Mouse (Mus musculus): Measurements from ENCODE around the gene Dmrtb1. TPM values are rescaled to one million over a fixed set of nuclear protein-coding genes. Genes with fewer than 3 reads are reported as not detected.
A peak's percentile ranks its signal among the peaks of the same experiment; 100 is the strongest.

Dmrtb1 gene
- total RNA-seq (2021), result under 1 TPM in 1 of 2 experiments, not detected in 1; 0.46 TPM
- long read RNA-seq, experiment 1, result 0 reads
- long read RNA-seq, experiment 2, result 0 reads

DNA sequence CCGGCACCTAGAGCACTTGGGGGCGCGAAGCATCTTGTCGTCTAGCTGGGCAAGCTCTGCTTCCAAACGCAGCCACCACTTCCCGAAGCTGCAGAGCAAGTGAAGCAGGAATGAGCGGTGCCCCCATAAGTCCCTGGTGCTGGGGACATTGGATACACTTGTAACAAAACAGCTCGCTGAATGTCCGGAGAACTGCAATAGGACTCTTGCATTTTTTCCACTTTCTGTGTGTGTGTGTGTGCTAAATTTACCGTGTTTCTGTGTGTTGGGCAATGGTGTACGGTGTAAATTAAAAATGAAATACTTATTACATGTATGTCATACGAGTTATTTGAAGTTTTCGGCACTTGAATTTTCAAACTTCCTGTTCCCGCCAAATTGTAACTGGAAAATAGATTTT is at the start of gene Dmrtb1:
Gene Dmrtb1 (minus strand): TSS at position 101 of the 400 bp plus-strand sequence.
- DNase-seq (ENCODE audit: low spot score in 2 of 2), result no peak

DNA sequence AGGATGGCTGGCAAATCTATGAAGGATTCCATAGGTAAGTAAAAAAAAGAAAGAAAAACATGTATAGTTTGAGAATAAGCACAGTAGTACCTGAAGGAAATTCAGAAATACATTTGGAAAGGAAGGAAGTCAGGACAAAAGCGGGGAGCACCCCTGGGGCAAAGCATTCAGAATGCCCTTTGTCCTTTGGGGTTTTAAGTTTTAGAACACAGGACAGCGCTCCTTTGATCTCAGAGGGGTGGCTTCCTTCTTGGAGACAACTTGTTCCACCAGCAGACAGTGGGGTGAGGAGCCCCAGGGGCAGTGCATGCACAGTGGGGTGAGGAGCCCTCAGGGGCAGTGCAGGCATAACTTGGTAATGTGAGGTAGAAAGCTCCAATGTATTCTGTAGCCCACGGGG is 49.6 kb upstream of the Dmrtb1 start:
- DNase-seq (ENCODE audit: low spot score in 2 of 2), result no peak

DNA sequence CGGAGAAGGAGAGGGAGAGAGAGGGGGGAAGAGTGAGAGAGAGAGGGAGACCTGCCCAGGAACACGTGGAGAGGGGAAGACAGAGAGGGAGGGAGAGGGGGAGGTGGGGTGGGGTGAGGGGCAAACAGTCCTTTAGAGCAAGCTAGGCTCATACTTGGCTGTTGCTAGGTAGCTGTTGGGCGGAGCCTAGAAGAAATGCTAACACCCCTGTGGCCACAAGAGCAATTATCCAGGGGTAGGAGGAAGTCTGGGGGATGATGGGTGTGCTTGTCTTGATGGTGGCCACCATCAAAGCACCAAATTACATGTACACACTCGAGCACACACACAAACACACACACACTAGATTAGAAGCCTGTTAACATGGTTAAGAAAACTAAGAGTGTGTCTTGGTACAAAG is 48.6 kb upstream of the Dmrtb1 start:
- DNase-seq (ENCODE audit: low spot score in 2 of 2), result no peak

DNA sequence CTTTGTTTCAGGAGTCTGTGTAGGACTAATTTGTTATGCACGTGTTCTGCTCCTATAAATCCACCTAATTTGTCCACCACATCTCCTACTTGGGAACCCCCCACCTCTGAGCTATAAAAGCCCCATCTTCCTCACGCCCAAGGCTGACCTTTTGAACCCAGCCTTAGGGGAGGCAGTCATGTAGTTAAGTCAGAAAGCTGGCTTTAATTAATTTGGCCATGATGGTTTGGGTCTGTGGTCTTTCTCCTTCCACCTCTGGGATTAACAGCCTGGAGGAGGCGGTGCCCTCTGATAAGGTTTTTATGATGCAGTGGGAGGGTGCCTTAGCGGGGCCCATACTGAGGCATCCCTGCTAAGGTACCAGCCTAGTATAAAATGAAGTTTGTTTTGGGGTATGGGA is 48.2 kb upstream of the Dmrtb1 start:
- DNase-seq (ENCODE audit: low spot score in 2 of 2), result no peak

DNA sequence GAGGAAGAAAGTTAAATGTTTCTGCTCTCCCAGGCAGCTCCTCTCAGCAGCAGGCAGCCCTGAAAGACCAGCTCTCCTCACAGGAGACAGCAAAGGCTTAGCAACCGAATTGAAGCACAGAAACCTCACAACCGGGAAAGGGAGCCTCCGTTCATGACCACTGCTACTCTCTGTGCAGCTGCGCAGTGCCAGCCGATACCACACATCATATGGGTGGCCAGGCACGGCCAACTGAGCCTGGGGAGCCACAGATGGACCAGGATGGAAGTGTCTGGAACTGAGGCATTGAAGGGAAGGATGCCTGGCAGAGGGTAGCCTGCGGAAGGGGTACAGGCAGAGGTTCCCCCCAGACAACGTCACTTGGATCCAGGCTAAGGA is 47.0 kb upstream of the Dmrtb1 start:
- DNase-seq (ENCODE audit: low spot score in 2 of 2), result no peak

DNA sequence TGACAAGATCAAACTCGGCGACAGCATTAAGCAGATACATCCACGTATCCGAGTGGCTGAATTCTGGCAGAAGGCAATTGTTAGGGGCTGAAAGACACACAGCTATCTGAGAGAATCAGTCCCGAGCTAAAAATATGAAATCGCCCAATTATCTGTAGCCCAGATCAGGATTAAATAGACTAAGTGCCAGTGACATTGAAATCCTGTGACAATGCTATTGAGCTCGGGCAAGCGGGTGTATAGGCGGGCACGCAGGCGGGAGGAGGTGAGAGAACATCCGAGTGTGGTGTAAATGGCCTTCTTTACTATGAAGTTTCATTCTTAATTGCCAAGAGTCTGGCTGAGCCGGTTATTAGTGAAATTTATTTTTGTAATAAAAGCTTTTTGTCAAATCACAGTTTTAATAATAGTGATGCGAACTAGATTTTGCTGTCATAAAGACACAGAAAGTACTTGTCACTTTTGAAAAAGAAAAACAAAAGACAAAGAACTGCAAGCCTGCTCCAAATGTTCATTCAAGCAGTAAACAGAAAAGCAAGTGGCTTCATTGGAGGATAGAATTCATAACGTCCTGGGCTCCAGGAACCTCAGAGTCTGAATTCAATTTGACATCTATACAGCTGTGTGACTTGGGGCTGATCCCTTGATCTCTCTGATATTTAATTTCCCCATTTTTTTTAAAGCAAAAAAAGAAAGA is 46.5 kb upstream of the Dmrtb1 start:
- no peak for DNase-seq (ENCODE audit: low spot score in 2 of 2)

DNA sequence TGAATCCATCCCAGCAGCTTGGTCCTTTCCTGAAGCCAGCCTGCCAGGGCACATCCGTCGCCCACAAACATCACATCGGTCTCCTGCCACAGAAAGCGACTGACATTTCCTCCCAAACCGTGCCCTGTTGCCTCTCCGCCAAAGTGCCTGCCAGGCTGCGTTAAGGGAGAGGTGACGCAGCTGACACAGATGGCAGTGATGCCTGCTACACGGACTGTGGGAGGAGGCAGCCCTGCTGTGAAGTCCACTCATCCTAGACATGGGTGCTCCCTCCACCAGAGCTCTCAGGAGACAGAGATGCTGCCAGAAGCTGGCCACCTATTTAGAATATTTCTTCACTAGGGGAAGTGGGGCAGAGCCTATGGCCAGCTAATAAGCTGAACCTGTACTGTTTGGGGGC is 41.4 kb upstream of the Dmrtb1 start:
- peak in 1 of 2 experiments; percentile 22 for DNase-seq (ENCODE audit: low spot score in 2 of 2)

DNA sequence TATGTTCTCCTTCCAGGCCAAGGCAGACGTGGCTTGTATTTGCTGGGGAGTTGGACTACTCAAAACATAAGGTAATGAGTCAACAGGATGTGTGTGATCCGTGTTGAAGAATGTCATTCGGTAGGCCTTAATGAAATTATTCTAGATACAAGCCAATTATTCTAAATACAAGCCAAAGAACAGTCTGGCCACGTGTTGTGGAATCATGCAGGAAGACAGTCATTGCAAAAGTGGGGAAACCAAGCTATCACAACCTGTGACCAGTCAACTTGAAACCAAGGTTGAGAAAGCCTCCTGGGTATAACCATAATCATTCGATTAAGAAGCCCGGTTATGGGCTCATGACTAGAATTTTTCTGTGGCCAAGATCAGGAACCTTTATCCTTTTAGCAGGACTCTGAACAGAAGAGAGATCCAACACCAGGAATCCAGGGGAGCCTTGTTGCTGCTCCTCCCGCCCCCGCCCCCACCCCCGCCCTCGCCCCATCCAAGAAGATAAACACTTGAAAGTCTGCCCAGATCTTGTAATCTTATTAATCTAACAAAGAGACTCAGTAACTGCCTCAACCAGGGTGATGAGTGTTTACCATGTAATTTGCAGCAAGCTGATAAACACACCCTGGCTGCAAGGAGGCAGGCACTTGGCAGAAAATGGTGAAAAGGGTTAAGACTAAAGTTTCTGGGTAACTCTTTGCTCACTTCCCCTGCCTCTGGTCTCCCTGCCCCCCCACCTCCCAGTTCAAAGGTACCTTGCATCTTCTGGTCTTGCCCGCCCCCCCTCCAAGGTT is 36.2 kb upstream of the Dmrtb1 start:
- DNase-seq (ENCODE audit: low spot score in 2 of 2), result no peak

DNA sequence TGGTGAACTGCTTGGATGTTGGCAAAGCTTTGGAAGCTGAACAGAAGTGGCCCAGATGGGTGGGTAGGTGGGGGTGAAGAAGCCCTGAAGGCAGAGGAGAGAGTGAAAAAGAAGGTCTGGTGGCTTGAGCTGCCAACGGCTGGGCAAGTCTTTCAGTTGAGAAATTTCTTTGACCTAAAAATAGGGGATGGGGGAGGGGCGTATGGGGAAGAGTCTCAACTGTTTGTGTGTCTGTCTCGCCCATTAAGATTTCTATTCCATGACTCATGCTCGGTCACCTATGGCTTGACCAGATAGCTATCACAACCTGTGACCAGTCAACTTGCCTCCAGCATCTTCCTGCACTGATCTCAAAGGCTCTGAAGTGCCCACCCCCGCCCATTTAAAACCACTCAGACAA is 35.1 kb upstream of the Dmrtb1 start:
- no peak for DNase-seq (ENCODE audit: low spot score in 2 of 2)

DNA sequence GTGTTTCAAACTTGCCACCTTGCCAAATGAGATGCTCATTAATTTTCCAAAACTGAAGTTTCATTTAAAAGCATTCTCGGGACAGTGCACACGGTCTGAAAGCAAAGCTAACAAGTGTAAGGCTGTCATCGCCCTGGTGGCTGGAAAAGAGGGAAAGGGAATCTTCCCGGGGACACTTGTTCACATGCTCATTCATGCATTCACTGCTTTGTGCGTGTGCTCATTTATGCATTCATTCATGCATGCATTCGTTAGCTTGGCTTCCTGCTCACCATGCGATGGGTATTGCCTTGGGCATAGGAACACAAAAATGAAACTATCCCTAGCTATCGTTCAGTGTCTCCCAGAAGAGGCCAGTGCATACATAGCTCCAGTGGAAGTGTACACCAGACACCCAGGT is 34.7 kb upstream of the Dmrtb1 start:
- no peak for DNase-seq (ENCODE audit: low spot score in 2 of 2)

DNA sequence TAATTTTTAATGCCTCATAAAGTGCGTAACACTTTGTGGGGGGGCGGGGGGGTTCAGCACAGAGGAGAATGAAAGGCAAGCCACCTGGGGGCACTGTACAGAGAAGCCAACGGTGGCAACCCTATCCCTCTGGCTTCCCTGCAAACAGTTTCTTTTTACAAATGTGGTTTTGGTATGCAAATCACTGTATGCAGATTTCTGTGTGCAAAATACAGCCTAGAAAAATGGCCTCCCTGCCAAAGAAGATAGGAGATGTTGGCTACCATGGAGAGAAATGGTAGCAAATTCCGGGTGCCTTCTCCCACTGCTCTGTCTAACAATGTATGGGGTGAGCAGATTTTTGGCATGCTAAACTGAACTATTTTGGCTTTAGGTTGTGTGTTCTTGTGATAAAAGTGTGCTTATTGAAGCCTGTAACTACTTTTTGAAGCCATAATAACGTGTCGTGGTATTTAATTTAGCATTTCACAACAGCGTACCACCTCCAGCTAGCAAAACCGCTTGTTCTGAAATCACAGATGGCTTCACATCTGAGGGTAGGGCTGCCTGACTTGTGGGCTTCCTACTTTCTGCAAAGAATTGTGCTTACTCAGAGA is 33.8 kb upstream of the Dmrtb1 start:
- peak in 1 of 2 experiments; percentile 49 for DNase-seq (ENCODE audit: low spot score in 2 of 2)

DNA sequence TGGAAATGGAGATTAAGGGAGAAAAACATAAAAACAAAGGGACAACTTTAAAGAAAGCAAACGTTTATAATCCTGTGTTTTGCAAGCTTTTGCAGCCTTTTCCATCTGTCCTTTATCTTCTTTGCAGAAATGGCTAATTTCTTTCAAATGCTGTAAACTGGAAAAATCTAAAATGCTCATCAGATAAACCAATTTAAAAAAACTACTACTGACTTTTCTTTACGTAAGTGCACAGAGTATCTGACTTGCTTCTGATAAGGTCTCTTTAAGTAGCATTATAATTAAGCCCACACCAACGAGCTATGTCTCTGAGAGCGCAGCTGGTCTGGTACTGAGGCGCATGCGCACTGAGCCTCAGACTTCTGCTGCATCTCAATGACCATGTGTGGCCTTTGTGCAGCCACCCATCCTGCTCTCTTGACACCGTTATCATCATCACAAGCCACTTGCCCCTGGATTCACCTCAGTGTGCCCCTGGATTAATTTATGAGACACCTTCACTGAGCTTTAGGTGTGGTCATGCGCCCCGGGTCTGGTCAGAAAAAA is 32.8 kb upstream of the Dmrtb1 start:
- DNase-seq (ENCODE audit: low spot score in 2 of 2), result no peak

DNA sequence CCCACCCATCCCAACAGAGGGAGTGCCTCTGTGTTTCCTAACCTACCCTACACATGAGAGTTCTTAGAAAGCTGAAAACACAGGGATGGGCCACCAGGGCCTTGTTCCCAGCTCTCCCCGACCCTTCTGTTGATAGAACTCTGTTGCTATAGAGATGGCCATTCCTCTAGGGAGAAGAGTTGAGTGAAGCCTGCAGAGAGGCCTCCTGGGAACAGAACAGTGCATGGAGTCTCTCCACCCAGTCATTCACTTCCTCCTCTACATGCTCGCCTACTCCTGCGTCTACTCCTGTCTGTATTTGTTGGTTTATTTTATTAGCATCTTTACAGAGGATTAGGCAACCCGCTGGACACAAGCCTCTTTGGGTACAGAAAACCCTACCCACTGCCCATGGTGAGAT is 22.9 kb upstream of the Dmrtb1 start:
- DNase-seq (ENCODE audit: low spot score in 2 of 2), result no peak

DNA sequence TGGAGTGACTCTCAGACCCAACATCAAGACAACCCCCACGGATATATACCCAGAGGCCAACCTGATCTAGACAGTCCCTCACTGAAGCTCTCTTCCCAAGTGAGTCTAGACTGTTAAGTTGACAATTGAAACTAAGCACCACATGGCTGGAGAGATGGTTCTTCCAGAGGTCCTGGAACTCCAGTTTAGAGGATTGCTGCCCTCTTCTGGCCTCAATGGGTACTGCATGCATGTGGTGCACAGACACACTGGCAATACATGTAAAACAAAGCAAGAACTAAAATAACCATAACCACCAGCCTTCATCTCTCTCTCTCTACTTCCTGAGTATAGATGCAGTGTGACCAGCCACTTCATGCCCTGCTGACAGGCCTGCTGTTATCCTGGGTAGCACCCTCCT is 20.2 kb upstream of the Dmrtb1 start:
- DNase-seq (ENCODE audit: low spot score in 2 of 2), result no peak

DNA sequence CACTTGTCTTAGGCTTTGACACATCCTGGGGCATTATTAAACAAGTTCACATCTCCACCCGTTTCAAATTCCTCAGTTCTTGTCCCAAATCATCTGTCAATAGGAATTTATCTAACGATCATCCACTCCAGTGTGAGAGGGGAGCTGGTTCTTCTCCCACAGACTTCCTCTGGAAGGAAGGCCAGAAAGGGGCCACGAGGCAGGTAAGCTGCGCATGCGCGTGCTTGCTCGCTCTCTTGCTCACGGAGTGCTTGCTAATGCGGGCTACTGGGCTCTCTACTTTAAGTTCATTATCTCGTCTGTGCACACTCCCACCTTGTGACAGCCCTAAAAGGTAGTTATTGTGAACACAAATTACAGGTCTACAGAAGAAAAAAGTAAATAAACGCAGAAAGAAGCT is 17.6 kb upstream of the Dmrtb1 start:
- no peak for DNase-seq (ENCODE audit: low spot score in 2 of 2)

DNA sequence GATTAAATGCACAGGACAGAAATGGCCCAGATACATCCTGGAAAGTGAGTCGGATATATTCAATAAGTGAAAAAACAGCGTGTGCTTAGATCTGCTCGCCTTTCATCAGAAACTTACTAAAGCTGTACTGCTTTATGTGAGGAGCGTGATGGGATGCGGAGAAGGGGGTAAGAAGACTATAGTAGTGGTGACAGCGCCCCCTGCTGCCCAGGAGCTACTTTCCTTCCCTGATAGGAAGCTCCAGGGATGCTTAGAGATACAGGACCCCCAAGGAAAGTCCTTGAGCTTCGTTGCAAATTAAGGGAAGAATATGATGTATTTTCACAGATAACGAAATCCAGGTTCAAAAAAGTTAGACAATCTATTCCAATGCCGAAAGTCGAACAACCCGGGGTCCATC is 17.1 kb upstream of the Dmrtb1 start:
- DNase-seq (ENCODE audit: low spot score in 2 of 2), result peak; percentile 47 to 75

DNA sequence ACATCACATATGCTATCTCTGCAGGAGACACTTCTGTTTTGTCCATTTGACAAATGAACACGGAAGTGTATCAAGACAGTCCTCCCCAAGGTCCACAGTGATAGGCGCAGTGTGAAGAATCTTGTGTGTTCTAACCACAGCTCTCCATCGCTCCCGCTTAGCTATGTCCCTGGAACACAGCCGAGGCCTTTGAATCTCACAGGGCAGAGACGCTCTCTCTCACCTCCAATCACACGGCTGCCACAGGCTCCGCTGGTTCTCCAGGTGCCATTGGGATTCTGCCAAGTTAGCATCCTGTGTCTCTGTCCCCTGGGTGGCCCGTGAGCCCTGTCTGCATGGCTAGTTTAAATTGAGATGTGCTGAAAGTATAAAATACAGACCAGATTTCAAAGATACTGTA is 15.2 kb upstream of the Dmrtb1 start:
- no peak for DNase-seq (ENCODE audit: low spot score in 2 of 2)

DNA sequence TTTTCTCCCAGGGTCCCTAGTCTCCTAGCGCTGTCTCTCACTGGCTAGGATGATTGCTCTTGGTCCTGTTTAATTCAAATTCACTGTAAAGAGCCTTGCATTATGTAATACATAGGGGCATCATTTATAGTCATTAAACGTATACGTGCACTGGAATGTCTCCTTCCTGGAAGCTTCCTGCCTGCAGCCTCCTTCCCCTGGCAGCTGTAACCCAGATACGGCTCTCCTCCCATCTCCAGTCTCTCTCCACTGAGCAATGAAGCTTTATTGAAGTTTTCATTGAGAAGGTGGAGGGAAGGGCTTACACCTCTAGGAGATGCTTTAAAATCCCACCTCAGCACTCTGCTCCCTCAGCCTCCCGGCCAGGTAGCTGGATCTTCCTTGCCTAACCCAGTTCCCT is 9.8 kb upstream of the Dmrtb1 start:
- DNase-seq (ENCODE audit: low spot score in 2 of 2), result no peak

DNA sequence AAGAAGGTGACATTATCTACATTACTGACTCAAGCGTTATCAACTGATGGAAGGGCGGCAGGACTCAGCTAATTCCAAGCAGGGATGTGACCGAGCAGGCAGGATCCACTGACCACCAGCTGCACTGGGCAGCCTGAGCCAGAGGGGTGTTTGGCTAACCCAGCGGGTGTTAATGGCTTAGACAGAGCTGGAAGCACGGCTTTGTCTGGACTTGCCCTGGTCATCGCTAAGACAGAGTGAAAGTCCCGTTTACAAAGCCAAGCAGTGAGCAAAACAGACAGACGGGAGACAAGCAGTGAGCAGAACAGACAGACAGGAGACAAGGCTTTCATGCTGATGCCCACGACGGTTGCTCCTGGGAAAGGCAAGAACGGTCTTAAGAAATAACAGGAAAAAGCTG is 4.2 kb upstream of the Dmrtb1 start:
- no peak for DNase-seq (ENCODE audit: low spot score in 2 of 2)

DNA sequence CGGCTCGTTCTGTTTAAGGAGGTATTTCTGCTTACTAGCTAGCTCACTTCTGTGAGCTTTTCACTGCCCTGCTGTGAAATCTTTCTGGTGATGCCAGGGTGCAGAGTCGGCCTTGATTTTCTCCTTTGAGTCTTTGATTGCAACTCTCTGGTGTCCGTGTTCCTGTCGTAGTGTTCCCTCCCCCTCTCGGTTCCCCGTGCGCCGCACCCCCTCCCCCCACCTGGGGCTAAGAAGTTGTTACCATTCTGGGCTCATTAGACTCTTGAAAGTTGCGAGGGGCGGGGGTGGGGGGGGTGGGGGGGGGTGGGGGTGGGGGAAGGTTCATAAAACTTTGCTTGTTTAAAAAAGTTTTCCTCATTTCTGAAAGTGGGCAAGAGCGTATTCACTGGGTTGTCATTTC is 3.1 kb upstream of the Dmrtb1 start:
- DNase-seq (ENCODE audit: low spot score in 2 of 2), result no peak

DNA sequence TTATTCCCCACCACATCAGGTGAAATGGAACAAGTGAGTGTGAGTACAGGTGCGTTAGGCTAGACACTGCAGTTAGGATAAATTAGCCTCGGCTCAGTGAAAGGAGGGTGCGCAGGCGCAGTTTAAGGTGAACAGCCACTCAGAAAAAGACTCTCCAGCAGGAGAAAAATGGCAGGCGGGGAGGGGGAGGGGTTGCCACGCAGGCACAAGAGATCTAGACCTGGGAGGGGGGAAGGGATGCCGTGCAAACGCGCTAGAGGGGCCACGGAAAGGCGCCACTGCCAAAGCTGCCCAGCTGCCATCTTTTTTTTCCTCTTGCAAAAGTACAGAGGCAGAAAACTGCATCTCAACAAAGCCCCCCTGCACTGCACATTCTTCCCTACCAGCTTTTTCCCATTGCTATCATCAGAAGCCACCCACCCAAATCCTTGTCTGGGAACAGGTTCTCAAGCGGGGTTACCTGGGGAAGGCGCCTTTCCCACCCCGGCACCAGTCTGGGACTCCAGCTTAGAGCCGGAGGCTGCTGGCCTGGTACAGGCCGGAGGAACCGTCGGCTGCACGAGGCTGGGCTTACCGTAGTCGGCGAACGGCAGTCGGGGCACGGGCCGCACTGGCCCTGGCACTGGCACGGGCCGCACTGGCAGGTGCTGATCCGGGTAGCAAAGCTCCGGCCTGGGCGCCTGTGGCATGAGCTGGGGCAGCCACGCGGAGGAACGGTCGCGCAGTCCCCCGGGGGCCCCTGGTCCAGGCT is 849 bp downstream of the Dmrtb1 start:
- no peak for DNase-seq (ENCODE audit: low spot score in 2 of 2)

All from left cerebral cortex, adult 18-20 months (tissue).